Mouse (Mus musculus) hindbrain, embryonic 12.5 days (tissue): ENCODE data around the gene Cst9. TPM values are rescaled to one million over a fixed set of nuclear protein-coding genes. Genes with fewer than 3 reads are reported as not detected.

Source experiments
- ATAC-seq: fragments of 200-750 bp; cut with Nextera tagmentation; 2 replicates; pipeline ENCODE4 v1.8.0; 2017; ENCODE audit warnings: moderate TSS enrichment; ENCODE audit not compliant: low FRiP score
- H3K27ac ChIP-seq: fragments of 300-500 bp; sonication (generic); 2 replicates; pipeline ENCODE4 v1.5.1; 2016; ENCODE audit warnings: mild to moderate bottlenecking
- H3K27me3 ChIP-seq: fragments of 300-500 bp; sonication (generic); 2 replicates; pipeline ENCODE4 v1.6.1; 2016; ENCODE audit warnings: mild to moderate bottlenecking
- H3K36me3 ChIP-seq: fragments of 300-500 bp; sonication (generic); 2 replicates; pipeline ENCODE4 v1.6.1; 2016; ENCODE audit warnings: mild to moderate bottlenecking
- H3K4me1 ChIP-seq: fragments of 300-500 bp; sonication (generic); 2 replicates; pipeline ENCODE4 v1.6.1; 2016
- H3K4me2 ChIP-seq: fragments of 300-500 bp; sonication (generic); replicated peaks from 2 replicates; pipeline ENCODE4 v1.6.1; 2016; ENCODE audit warnings: mild to moderate bottlenecking
- H3K4me3 ChIP-seq: fragments of 300-500 bp; sonication (generic); 2 replicates; pipeline ENCODE4 v1.5.1; 2016; ENCODE audit warnings: mild to moderate bottlenecking
- H3K9ac ChIP-seq: fragments of 300-500 bp; sonication (generic); 2 replicates; pipeline ENCODE4 v1.6.1; 2016; ENCODE audit warnings: mild to moderate bottlenecking, moderate library complexity
- H3K9me3 ChIP-seq: fragments of 300-500 bp; sonication (generic); replicated peaks from 2 replicates; pipeline ENCODE4 v1.6.1; 2016; ENCODE audit warnings: mild to moderate bottlenecking
- WGBS: fragments of 180-500 bp; shearing (Covaris S2); methylation state at CpG from one replicate; pipeline ENCODE4 v1.1.7; 2016; 5-methylcytosine and 5-hydroxymethylcytosine counted together
- polyA plus RNA-seq: library from polyadenylated mRNA; unstranded; fragments of >200 nt; fragmentation: Nextera tagmentation; extraction: Ambion mirVana; gene quantifications from 2 replicates; pipeline ENCODE4 v1.2.1, GENCODE M21; 2016

Gene Cst9
- polyA plus RNA-seq, 1 experiment from 2014 or later: not detected

DNA sequence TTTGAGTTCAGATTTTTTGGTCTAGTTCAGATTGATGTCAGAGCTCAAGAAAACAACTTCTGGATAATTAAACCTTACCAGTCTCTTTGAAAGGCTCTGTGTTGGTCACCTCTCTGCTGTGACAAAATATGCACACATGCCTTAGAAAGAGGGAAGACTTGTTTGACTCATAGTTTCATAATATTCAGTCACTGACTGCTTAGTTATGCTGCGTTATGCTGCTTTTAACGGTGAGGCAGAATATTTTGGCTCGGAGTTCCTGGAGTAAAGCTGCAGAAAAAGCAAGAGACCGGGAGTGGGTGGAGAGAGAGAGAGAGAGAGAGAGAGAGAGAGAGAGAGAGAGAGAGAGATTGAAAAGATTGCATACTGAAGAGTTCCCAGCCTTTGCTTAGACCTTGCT lies 26.0 kb downstream of the Cst9 start:
- 85% methylated on average over 4 of the region's 4 CpGs for WGBS
- Histone ChIP-seq H3K27me3 (no peaks in the 10 kb centered on the region), H3K9ac (no peak overlapping the region), H3K4me2 (no peak overlapping the region), H3K4me3 (no peak overlapping the region), H3K9me3 (no peaks in the 10 kb centered on the region), H3K4me1 (no peaks in the 10 kb centered on the region), H3K36me3 (no peaks in the 10 kb centered on the region), H3K27ac (no peak overlapping the region)
- ATAC-seq: no peak

DNA sequence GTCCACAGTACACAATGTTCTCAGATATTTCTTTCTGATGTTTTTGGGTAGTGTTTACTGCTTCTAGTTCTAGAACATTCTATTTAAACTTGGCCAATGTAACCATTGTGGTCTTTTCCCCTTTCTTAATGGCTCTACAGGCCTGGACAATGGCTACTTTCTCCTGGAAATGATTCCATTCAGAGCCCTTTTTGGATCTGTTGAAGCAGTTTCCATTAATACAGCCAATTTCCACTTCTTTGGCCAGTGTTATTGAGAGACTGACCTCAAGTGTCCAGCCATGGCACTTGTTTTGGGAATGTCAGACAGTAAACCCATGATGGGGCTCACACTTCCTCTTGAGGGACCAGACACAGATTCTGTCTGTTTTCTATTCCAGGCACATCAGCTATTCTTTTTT lies 26.7 kb downstream of the Cst9 start:
- Histone ChIP-seq H3K9ac (no peak overlapping the region), H3K4me3 (no peak overlapping the region), H3K27ac (no peak overlapping the region), H3K4me1 (no peaks in the 10 kb centered on the region), H3K4me2 (no peak overlapping the region), H3K27me3 (no peaks in the 10 kb centered on the region), H3K36me3 (no peaks in the 10 kb centered on the region), H3K9me3 (no peaks in the 10 kb centered on the region)
- no peak for ATAC-seq

DNA sequence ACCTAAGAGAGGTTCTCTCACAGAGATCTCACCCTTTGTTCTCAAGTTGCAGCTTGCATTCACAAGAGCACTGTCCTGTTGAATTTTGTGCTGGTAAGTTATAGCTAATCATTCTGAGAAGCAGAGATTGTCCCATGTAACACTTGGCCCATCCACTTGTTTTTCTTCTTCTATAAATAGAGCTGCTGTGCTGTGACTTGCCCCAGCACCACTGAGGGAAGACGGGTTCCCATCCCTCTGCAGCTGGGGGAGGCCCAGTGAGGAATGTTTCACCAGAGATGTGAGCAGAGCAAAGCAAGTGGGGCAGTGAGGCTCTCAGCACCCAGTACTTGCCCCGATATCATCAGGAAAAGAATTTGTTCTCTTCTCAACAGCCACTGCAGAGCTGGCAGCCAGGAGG lies 30.0 kb downstream of the Cst9 start, which contains the start of gene 9230104L09Rik:
TSS of gene 9230104L09Rik (minus strand) at position 73 of the 400 bp plus-strand sequence.
- Histone ChIP-seq H3K9ac (no peak within 1 kb of the TSS), H3K27me3 (no peaks in the 10 kb centered on the region), H3K27ac (no peak within 1 kb of the TSS), H3K4me1 (no peaks in the 10 kb centered on the region), H3K36me3 (no peaks in the 10 kb centered on the region), H3K4me2 (no peak within 1 kb of the TSS), H3K4me3 (no peak within 1 kb of the TSS), H3K9me3 (no peaks in the 10 kb centered on the region)
- ATAC-seq: no peak
- WGBS: 75% methylated on average over 2 of the region's 2 CpGs

DNA sequence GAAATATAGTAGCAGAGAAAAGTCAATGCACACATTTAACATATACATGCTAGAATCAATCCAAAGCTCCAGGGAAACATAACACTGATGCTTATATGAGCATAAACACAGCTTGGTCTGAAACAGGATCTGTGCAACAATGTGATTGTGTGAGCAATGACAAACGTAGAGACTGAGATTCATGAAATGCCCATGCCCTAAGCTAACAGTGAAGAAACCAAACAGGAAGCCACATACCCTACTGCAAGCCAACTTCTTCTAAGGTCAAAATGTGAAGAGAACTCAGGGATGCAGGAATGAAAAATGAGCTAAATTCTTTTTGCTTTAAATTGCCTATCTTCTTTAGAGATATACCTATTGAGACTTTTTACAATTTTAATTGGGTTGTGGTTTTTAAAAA lies 34.0 kb downstream of the Cst9 start:
- Histone ChIP-seq H3K4me3 (no peak overlapping the region), H3K4me1 (peaks cover 17% of the 10 kb centered on the region), H3K9ac (no peak overlapping the region), H3K27ac (no peak overlapping the region), H3K36me3 (peaks cover 26% of the 10 kb centered on the region), H3K9me3 (no peaks in the 10 kb centered on the region), H3K27me3 (no peaks in the 10 kb centered on the region), H3K4me2 (no peak overlapping the region)
- no peak for ATAC-seq
- 81% methylated on average over 1 of the region's 1 CpGs for WGBS

DNA sequence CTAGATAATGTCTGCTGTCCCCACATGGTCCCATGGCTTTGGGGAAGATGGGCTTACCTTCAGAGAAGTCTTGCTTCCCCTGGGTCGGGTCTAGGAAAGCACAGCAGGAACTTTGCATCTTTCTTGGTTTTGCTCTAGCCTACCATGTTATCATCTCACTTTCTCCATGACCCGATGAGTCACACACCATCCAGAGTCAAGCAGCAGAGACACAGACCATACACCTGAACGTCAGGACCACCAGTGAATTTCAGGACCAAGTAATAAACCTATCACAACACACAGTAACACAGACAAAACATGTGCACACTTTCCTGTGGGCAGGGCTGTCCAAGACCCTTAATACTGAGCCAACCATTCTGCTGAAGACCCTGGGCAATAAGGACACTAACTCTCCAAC lies 35.6 kb downstream of the Cst9 start:
- no peak overlapping the region for H3K27ac ChIP-seq
- H3K36me3 ChIP-seq: peaks cover 26% of the 10 kb centered on the region
- H3K9ac ChIP-seq: no peak overlapping the region
- WGBS: 89% methylated on average over 3 of the region's 3 CpGs
- no peak for ATAC-seq
- no peaks in the 10 kb centered on the region for H3K27me3 ChIP-seq
- peaks cover 23% of the 10 kb centered on the region for H3K4me1 ChIP-seq
- H3K4me2 ChIP-seq: no peak overlapping the region
- H3K9me3 ChIP-seq: no peaks in the 10 kb centered on the region
- no peak overlapping the region for H3K4me3 ChIP-seq

DNA sequence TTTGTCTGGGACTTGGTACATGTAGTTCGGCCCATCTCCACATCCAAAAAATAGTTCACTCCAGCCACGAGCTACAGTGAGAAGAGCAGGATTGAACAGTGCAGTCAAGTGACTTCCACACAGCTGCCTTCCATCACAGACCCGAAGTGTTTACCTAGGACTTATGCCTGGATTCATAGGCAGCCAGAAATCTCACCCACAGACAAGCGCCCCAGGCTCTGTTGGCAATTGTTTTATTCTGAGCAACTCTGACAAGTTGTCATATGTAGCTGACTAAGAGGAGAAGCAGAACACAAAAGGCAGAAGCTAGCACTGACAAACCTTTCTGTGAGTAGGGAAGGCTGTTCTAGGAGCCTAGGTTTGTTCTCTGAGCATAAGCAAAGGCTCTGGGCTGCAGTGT lies 37.9 kb downstream of the Cst9 start:
- no peak overlapping the region for H3K27ac ChIP-seq
- peaks cover 26% of the 10 kb centered on the region for H3K36me3 ChIP-seq
- H3K4me2 ChIP-seq: peak overlapping the region; percentile 68
- peaks cover 29% of the 10 kb centered on the region for H3K4me1 ChIP-seq
- H3K9me3 ChIP-seq: no peaks in the 10 kb centered on the region
- peak overlapping the region; percentile 70; the same call in 1 of the 2 replicates for H3K4me3 ChIP-seq
- H3K9ac ChIP-seq: peak overlapping the region; percentile 23; the same call in 1 of the 2 replicates
- no peaks in the 10 kb centered on the region for H3K27me3 ChIP-seq
- no peak for ATAC-seq
- 86% methylated on average over 4 of the region's 4 CpGs for WGBS

DNA sequence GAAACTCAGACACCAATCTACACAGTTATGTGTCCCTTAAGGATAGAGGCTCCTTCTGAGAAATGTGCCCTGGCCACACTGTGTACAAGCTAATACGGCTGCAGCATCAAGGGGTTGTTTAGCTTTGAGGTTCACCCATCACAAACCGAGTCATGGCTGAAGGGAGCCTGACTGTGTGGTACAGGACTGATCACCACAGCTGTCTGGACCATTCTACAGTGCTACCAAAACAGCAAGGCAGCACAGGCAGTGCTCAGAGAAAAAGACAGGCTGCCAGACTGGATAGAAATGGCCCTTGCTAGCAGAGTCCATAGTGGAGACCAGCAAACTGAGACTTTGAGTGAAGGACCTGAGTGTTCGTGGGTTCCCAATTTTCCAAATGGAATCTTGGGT lies 39.3 kb downstream of the Cst9 start:
- H3K4me2 ChIP-seq: peak overlapping the region; percentile 68
- ATAC-seq: no peak
- peaks cover 26% of the 10 kb centered on the region for H3K36me3 ChIP-seq
- no peaks in the 10 kb centered on the region for H3K27me3 ChIP-seq
- H3K4me1 ChIP-seq: peaks cover 29% of the 10 kb centered on the region
- H3K27ac ChIP-seq: no peak overlapping the region
- WGBS: 49% methylated on average over 3 of the region's 3 CpGs
- peak overlapping the region; percentile 82 for H3K9ac ChIP-seq
- peak overlapping the region; percentile 70 for H3K4me3 ChIP-seq
- H3K9me3 ChIP-seq: no peaks in the 10 kb centered on the region

DNA sequence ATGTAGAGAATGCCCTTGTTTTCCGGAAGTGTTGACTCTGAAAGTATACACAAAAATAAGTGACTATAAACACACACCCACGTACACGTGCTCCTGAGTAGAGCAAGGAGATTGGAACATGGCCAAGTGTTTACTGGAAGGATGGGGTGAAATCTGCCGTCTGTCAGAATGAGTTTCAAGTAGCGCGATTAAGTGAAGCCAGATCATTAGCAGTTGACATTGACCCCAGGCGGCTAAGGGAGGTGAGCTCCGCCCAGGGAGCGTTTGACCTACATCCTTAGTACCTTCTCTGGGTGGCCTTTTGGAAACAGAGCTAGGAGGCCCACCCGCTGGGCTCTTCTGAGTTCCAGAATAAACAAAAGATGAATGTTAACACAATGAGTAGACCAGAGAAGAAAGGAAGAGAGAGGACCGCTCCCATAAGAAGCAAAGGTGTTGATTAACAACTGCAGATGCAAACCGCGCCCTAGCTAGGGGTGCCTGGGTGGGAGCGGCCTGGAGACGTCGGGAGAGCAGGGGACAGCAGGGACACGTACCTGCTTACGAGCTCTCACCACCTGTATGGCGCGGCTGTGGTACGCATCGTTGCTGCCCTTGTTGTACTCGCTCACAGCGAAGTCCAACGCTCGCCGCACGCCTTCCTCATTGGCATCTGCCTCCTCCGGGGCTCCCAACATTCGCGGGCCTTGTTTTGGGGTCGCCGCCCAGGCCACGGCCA lies 39.8 kb downstream of the Cst9 start:
- Histone ChIP-seq H3K36me3 (peaks cover 26% of the 10 kb centered on the region), H3K27me3 (no peaks in the 10 kb centered on the region), H3K27ac (peak overlapping the region; percentile 84), H3K9ac (peak overlapping the region; percentile 82), H3K4me2 (peak overlapping the region; percentile 68), H3K4me1 (peaks cover 29% of the 10 kb centered on the region), H3K9me3 (no peaks in the 10 kb centered on the region), H3K4me3 (peak overlapping the region; percentile 70)
- WGBS: 2% methylated on average over 34 of the region's 34 CpGs
- peak; percentile 81 for ATAC-seq

DNA sequence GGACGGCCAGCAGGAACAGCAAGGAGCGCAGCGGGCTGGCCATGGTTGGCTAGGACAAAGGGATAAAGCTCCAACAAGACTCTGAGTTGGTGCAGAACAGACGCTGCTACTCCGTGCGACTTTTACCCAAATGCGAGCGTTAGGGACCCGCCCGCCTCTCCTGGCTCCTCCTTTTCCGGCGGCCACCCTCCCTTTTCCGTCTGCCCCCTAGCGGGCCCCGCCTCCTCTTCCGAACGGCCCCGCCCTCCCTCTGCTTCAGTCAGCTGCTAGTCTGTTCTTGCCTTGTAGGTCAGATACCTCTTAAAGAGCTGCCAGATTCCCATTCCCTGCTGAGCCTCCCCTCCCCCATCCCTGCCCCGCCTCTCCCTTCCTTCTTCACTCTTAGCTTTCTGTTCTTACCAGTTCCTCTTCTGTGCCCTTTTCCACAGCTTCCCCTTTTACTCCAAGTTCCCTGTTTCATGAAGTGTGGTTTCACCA lies 40.4 kb downstream of the Cst9 start, which contains the start of gene Cst3:
TSS of gene Cst3 (minus strand) at position 358 of the 477 bp plus-strand sequence.
- under 1% methylated on average over 19 of the region's 19 CpGs for WGBS
- Histone ChIP-seq H3K9me3 (no peaks in the 10 kb centered on the region), H3K36me3 (peaks cover 25% of the 10 kb centered on the region), H3K4me3 (peak within 1 kb of the TSS; percentile 70), H3K4me2 (peak within 1 kb of the TSS; percentile 68), H3K27me3 (no peaks in the 10 kb centered on the region), H3K27ac (peak within 1 kb of the TSS; percentile 84), H3K4me1 (peaks cover 29% of the 10 kb centered on the region), H3K9ac (peak within 1 kb of the TSS; percentile 82)
- ATAC-seq: peak; percentile 95

DNA sequence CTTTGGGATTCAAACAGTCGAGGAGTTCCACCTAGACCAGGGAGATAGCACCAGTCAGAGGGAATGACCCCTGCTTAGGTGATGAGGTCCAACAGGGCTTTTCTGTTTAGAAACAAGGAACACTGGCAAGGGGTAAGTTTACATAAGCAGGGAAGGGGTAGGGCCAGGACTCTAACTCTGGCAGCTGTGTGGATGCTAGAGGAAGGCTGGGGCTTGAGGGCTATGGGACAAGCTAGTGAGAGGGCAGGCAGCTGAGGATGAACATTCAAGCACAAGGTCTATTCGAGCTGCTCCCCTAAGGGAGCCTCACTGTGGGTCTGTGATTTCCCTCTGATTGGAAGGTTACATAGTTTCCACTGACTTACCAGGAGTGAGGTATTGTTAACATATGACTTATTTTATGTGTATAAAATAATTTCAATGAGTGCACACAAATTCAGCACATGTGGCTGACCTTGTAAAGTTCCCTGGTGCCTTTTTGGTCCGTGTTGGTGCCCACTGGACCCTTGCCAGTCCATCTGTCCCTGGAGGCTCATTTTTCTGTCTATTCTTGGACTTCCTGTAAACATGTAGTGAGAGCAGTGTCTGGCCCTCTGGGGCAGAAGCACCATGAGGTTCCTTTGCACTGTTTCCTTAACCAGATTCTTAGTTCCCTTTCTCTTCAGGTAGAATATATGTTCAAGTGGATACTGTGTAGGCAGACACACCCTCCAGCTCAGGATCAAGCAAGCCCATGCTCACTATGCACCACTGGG lies 42.2 kb downstream of the Cst9 start:
- Histone ChIP-seq H3K9me3 (no peaks in the 10 kb centered on the region), H3K27me3 (no peaks in the 10 kb centered on the region), H3K4me3 (no peak overlapping the region), H3K36me3 (peaks cover 8% of the 10 kb centered on the region), H3K4me2 (no peak overlapping the region), H3K27ac (no peak overlapping the region), H3K9ac (no peak overlapping the region), H3K4me1 (peaks cover 29% of the 10 kb centered on the region)
- no peak for ATAC-seq
- WGBS: 51% methylated on average over 3 of the region's 3 CpGs

DNA sequence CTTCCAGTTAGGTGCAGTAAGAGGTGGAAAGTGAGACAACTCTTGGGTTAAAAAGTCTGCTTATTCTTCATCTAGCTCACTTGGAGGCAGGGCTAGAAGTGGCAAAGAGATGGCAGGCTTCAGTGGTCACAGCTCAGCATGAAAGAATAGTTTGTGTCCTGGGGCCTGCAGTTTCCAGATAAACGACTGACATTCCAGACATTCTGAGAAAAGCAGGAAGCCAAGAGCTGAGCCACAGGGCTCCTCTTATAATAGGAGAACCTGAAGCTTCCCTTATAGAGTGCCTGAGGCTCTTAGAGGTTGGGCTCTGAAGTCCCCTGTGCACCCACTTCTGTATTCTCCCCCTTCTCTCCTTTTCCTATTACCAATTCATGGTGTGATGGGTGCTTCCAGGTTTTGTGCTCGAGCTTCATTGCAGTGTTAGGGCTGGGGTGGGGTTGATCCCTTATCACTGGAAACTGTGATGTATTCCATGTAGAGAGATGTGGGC lies 43.7 kb downstream of the Cst9 start:
- Histone ChIP-seq H3K4me3 (no peak overlapping the region), H3K9ac (no peak overlapping the region), H3K4me2 (no peak overlapping the region), H3K9me3 (no peaks in the 10 kb centered on the region), H3K27ac (no peak overlapping the region), H3K4me1 (peaks cover 14% of the 10 kb centered on the region), H3K36me3 (no peaks in the 10 kb centered on the region), H3K27me3 (no peaks in the 10 kb centered on the region)
- 29% methylated on average over 2 of the region's 2 CpGs for WGBS
- ATAC-seq: no peak

DNA sequence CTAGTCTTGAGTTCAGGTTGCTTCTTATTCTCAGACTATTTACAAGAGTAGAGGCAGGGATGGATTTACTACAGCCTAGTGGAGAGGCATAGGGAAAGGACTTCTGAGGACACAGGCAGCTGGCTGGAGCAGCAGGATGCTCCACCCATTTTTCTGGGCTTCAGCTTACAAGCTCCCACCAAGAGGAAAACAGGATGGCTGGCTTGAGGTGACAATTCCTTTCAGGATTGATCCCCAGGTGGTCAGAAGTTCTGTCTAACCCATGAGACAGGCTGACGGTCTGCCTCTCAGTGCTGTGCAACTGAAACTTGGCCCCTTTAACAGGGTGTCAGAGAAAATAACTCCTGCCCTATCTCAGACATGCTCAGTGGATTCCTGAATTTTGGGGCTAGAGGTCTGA lies 44.3 kb downstream of the Cst9 start:
- H3K4me3 ChIP-seq: no peak overlapping the region
- no peak overlapping the region for H3K9ac ChIP-seq
- H3K36me3 ChIP-seq: no peaks in the 10 kb centered on the region
- H3K4me1 ChIP-seq: peaks cover 9% of the 10 kb centered on the region
- no peak for ATAC-seq
- no peaks in the 10 kb centered on the region for H3K27me3 ChIP-seq
- H3K4me2 ChIP-seq: no peak overlapping the region
- 58% methylated on average over 1 of the region's 1 CpGs for WGBS
- no peak overlapping the region for H3K27ac ChIP-seq
- no peaks in the 10 kb centered on the region for H3K9me3 ChIP-seq
